Mouse (Mus musculus) liver, adult 2 months (tissue): ENCODE measurements around the gene Ggt5. TPM values are rescaled to one million over a fixed set of nuclear protein-coding genes. Genes with fewer than 3 reads are reported as not detected.

Experiments
- DNase-seq: peaks from one replicate; pipeline ENCODE4 v3.0.0-alpha.2; 2011; ENCODE audit warnings: low read depth, low spot score; ENCODE audit errors: extremely low read depth
- H3K27ac ChIP-seq: fragments of 200-500 bp; replicated peaks from 2 replicates; pipeline ENCODE4 v1.5.1; 2012; ENCODE audit warnings: low read depth, mild to moderate bottlenecking, control low read depth, inconsistent platforms, low read length; ENCODE audit not compliant: insufficient read depth
- H3K27me3 ChIP-seq: fragments of 200-500 bp; 2 replicates; pipeline ENCODE4 v1.6.1; 2012; ENCODE audit warnings: mild to moderate bottlenecking, moderate library complexity, low read length, inconsistent platforms; ENCODE audit not compliant: control insufficient read depth, insufficient read depth
- H3K36me3 ChIP-seq: fragments of 200-500 bp; 2 replicates; pipeline ENCODE4 v1.6.1; 2012; ENCODE audit warnings: low read length, inconsistent platforms; ENCODE audit not compliant: control insufficient read depth, insufficient read depth
- H3K4me1 ChIP-seq: fragments of 200-500 bp; 2 replicates; pipeline ENCODE4 v1.6.1; 2011; ENCODE audit warnings: low read length; ENCODE audit not compliant: control insufficient read depth, insufficient read depth
- H3K4me3 ChIP-seq: fragments of 200-500 bp; 2 replicates; pipeline ENCODE4 v1.5.1; 2011; ENCODE audit warnings: low read depth, mild to moderate bottlenecking, control low read depth, low read length, moderate library complexity; ENCODE audit not compliant: insufficient read depth
- H3K79me2 ChIP-seq: fragments of 200-500 bp; 2 replicates; pipeline ENCODE4 v1.6.1; 2012; ENCODE audit warnings: inconsistent platforms, mild to moderate bottlenecking, low read length, moderate library complexity; ENCODE audit not compliant: control insufficient read depth, insufficient read depth
- H3K9ac ChIP-seq: fragments of 200-500 bp; 2 replicates; pipeline ENCODE4 v1.6.1; 2012; ENCODE audit warnings: low read depth, mild to moderate bottlenecking, control low read depth, inconsistent platforms, low read length
- CTCF ChIP-seq: fragments of 200-500 bp; IDR thresholded peaks from 2 replicates; pipeline ENCODE4 v1.5.1; 2011; ENCODE audit warnings: low read depth, low read length, control low read depth
- POLR2A ChIP-seq: fragments of 200-500 bp; IDR thresholded peaks from 2 replicates; pipeline ENCODE4 v1.6.1; 2011; ENCODE audit warnings: low read length, control low read depth; ENCODE audit not compliant: insufficient read depth; ENCODE audit errors: extremely low read depth
- WGBS: fragments of 180-500 bp; shearing (Covaris S2); methylation state at CpG from one replicate; pipeline ENCODE4 v1.1.7; 2018; 5-methylcytosine and 5-hydroxymethylcytosine counted together
- polyA plus RNA-seq: library from polyadenylated mRNA; depleted of rRNA; stranded (reverse); fragments of >200 nt; gene quantifications from 2 replicates; pipeline ENCODE4 v1.2.3, GENCODE M21; 2012
- total RNA-seq: library from RNA; depleted of rRNA; stranded (reverse); fragments of >200 nt; gene quantifications from 2 replicates; pipeline ENCODE4 v1.2.3, GENCODE M21; 2014

Gene Ggt5
- total and polyA plus RNA-seq, 2 experiments: 1.2 to 10.6 TPM

GRCm38 (mm10) chr10:75610486-75610885 lies 21.3 kb downstream of the Ggt5 start:
- H3K9ac ChIP-seq: no peak overlapping the region
- no peaks in the 10 kb centered on the region for H3K27me3 ChIP-seq
- no peaks in the 10 kb centered on the region for H3K36me3 ChIP-seq
- 73% methylated on average over 7 of the region's 7 CpGs for WGBS
- no peaks in the 10 kb centered on the region for H3K79me2 ChIP-seq
- TF ChIP-seq POLR2A (no peak), CTCF (no peak)
- no peak overlapping the region for H3K4me3 ChIP-seq
- no peak overlapping the region for H3K27ac ChIP-seq
- DNase-seq: no peak
- no peaks in the 10 kb centered on the region for H3K4me1 ChIP-seq

GRCm38 (mm10) chr10:75616044-75616443 lies 26.9 kb downstream of the Ggt5 start:
- WGBS: 88% methylated on average over 4 of the region's 4 CpGs
- no peaks in the 10 kb centered on the region for H3K27me3 ChIP-seq
- H3K27ac ChIP-seq: no peak overlapping the region
- H3K79me2 ChIP-seq: no peaks in the 10 kb centered on the region
- H3K9ac ChIP-seq: no peak overlapping the region
- TF ChIP-seq CTCF (no peak), POLR2A (no peak)
- DNase-seq: no peak
- H3K36me3 ChIP-seq: no peaks in the 10 kb centered on the region
- no peak overlapping the region for H3K4me3 ChIP-seq
- no peaks in the 10 kb centered on the region for H3K4me1 ChIP-seq

GRCm38 (mm10) chr10:75620818-75621217 lies 31.7 kb downstream of the Ggt5 start:
- H3K4me3 ChIP-seq: no peak overlapping the region
- no peak overlapping the region for H3K9ac ChIP-seq
- no peaks in the 10 kb centered on the region for H3K27me3 ChIP-seq
- no peak overlapping the region for H3K27ac ChIP-seq
- 48% methylated on average over 3 of the region's 3 CpGs for WGBS
- H3K79me2 ChIP-seq: no peaks in the 10 kb centered on the region
- H3K36me3 ChIP-seq: no peaks in the 10 kb centered on the region
- DNase-seq: no peak
- TF ChIP-seq CTCF (no peak), POLR2A (no peak)
- H3K4me1 ChIP-seq: no peaks in the 10 kb centered on the region

- Histone ChIP-seq H3K4me1 (no peaks in the 10 kb centered on the region; the same call in 1 of the 2 replicates), H3K27ac (peak overlapping the region; percentile 65; the same call in 1 of the 2 replicates), H3K4me3 (no peak overlapping the region), H3K27me3 (no peaks in the 10 kb centered on the region), H3K36me3 (no peaks in the 10 kb centered on the region), H3K79me2 (no peaks in the 10 kb centered on the region), H3K9ac (no peak overlapping the region)
- 50% methylated on average over 6 of the region's 6 CpGs for WGBS
- DNase-seq: peak; percentile 6
- no peak for TF ChIP-seq CTCF
- no peak for TF ChIP-seq POLR2A
These were observed 36.8 kb downstream of the Ggt5 start for GRCm38 (mm10) chr10:75625920-75626319.

- WGBS: 28% methylated on average over 3 of the region's 3 CpGs
- H3K36me3 ChIP-seq: no peaks in the 10 kb centered on the region
- no peak for DNase-seq
These were observed 37.9 kb downstream of the Ggt5 start for GRCm38 (mm10) chr10:75626991-75627390.

GRCm38 (mm10) chr10:75627490-75627889 lies 38.4 kb downstream of the Ggt5 start:
- peak; percentile 23 for DNase-seq
- TF ChIP-seq POLR2A (no peak), CTCF (no peak)

More at GRCm38 (mm10) chr10:75626991-75627390, 37.9 kb downstream of the Ggt5 start:
- TF ChIP-seq POLR2A (no peak), CTCF (no peak)
- H3K9ac ChIP-seq: no peak overlapping the region
- H3K27me3 ChIP-seq: no peaks in the 10 kb centered on the region
- H3K27ac ChIP-seq: no peak overlapping the region
- no peaks in the 10 kb centered on the region; the same call in 1 of the 2 replicates for H3K4me1 ChIP-seq
- H3K79me2 ChIP-seq: no peaks in the 10 kb centered on the region
- H3K4me3 ChIP-seq: no peak overlapping the region

More at GRCm38 (mm10) chr10:75627490-75627889, 38.4 kb downstream of the Ggt5 start:
- no peak overlapping the region for H3K4me3 ChIP-seq
- H3K4me1 ChIP-seq: no peaks in the 10 kb centered on the region; the same call in 1 of the 2 replicates
- H3K79me2 ChIP-seq: no peaks in the 10 kb centered on the region
- no peaks in the 10 kb centered on the region for H3K36me3 ChIP-seq
- no peak overlapping the region for H3K9ac ChIP-seq
- 66% methylated on average over 3 of the region's 3 CpGs for WGBS
- no peak overlapping the region for H3K27ac ChIP-seq
- H3K27me3 ChIP-seq: no peaks in the 10 kb centered on the region
